Mouse (Mus musculus) lung, adult 2 months (tissue): ENCODE results near the gene Limch1. TPM values are rescaled to one million over a fixed set of nuclear protein-coding genes. Genes with fewer than 3 reads are reported as not detected.

Experiments used
- DNase-seq: peaks from one replicate; pipeline ENCODE4 v3.0.0; 2022
- H3K4me1 ChIP-seq: fragments of 200-500 bp; 2 replicates; pipeline ENCODE4 v1.6.1; 2011; ENCODE audit warnings: low read length; ENCODE audit not compliant: control insufficient read depth, insufficient read depth
- H3K4me3 ChIP-seq: fragments of 200-500 bp; replicated peaks from 2 replicates; pipeline ENCODE3; 2011; ENCODE audit warnings: low read depth, mild to moderate bottlenecking, control low read depth, low read length; ENCODE audit errors: extremely low read depth
- CTCF ChIP-seq: fragments of 200-500 bp; IDR thresholded peaks from 2 replicates; pipeline ENCODE4 v1.5.1; 2011; ENCODE audit warnings: mild to moderate bottlenecking, low read length, control low read depth; ENCODE audit not compliant: insufficient read depth
- POLR2A ChIP-seq: fragments of 200-500 bp; IDR thresholded peaks from 2 replicates; pipeline ENCODE4 v1.6.1; 2011; ENCODE audit warnings: low read depth, mild to moderate bottlenecking, control low read depth, low read length, borderline replicate concordance; ENCODE audit errors: extremely low read depth
- WGBS: fragments of 180-500 bp; shearing (Covaris S2); methylation state at CpG from one replicate; pipeline ENCODE4 v1.1.7; 2018; 5-methylcytosine and 5-hydroxymethylcytosine counted together
- polyA plus RNA-seq: library from polyadenylated mRNA; depleted of rRNA; stranded (reverse); fragments of >200 nt; gene quantifications from 2 replicates; pipeline ENCODE4 v1.2.3, GENCODE M21; 2012

The Limch1 gene
- polyA plus RNA-seq, 1 experiment = 242 TPM

DNA sequence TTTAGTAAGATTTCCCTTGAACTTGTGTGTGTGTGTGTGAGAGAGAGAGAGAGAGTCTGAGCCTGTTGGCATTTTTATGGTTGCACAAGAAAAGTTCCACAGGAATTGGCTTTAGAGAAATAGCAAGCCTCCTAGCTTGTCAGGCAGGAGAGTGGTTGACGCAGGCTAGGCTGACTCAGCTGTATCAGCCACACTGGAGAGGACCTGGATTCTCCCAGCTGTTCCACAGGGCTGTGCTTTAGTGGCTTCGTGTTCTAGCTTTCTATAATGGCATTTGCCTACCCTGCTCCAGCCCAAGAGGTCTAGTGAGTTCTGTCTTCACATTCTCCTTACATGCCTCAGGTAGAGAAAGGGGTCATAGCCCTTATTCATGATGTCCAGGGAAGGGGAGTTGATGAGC, 13.7 kb downstream of the Limch1 start:
- 68% methylated on average over 2 of the region's 2 CpGs for WGBS
- no peak for TF ChIP-seq CTCF
- no peak for TF ChIP-seq POLR2A
- DNase-seq = no peak
- Histone ChIP-seq H3K4me1 (no peaks in the 10 kb centered on the region), H3K4me3 (no peak overlapping the region)

DNA sequence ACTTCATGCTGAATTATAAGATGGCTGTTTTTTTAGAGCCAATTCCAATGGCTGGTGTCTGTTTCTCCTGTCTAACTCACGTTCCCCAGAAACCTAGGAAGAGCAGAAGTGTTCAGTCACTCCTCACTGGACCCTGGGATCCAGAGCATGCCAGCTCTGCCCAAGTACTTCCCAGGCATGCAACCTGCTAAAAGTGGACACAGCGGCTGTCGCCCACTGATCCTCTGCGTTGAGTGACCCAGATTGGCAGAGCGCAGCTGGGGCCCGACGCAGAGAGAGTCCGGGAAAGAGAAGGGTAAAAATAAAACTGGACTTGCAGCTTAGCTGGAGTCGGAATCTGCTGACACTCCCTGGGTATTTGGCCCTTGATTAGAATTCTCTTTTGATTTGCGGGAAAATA, 15.1 kb downstream of the Limch1 start:
- H3K4me3 ChIP-seq = no peak overlapping the region
- no peak for TF ChIP-seq POLR2A
- no peak for TF ChIP-seq CTCF
- no peaks in the 10 kb centered on the region for H3K4me1 ChIP-seq
- no peak for DNase-seq
- WGBS = 82% methylated on average over 10 of the region's 10 CpGs

DNA sequence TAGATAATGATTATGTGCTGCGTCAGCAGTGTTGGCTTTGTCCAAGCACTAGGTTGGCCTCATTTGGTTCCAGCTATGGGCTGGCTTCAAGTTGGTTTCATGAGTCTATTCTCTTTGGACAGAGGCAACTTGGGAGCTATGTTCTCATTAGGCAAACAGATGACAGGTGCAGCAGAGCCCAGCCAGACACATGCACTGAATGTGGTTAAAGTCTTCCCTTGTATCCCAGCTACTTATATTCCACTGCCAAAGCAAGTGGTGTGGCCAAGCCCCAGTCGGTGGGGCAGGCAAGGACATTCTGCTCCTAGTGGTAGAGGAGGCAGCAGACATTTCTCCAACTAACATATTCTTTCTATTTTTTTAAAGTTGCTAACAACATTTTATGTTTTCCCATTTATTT, 16.4 kb downstream of the Limch1 start:
- Histone ChIP-seq H3K4me3 (no peak overlapping the region), H3K4me1 (no peaks in the 10 kb centered on the region)
- no peak for DNase-seq
- no peak for TF ChIP-seq CTCF
- no peak for TF ChIP-seq POLR2A
- 52% methylated on average over 2 of the region's 2 CpGs for WGBS

DNA sequence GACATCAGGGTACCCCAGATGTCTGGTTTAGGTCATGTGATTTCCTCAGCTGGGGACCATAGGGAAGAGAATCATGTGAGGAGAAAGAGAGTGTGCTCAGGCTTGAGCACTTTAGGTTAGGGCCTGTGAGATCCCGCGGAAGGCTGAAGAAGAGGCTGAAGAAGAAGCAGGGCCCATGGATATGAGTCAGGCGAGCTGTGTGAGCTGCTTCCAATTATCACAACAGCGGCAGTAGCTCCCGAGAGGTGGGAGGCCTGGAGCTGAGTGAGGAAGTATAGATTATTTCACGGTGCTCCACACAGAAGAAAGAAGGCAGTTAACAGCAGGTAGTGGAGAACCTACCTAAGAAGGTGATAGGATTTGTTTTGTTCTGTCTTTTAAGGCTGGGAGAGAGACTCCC, 18.5 kb downstream of the Limch1 start:
- TF ChIP-seq POLR2A (no peak), CTCF (no peak)
- 87% methylated on average over 6 of the region's 6 CpGs for WGBS
- DNase-seq = peak; percentile 0
- Histone ChIP-seq H3K4me3 (no peak overlapping the region), H3K4me1 (no peaks in the 10 kb centered on the region; the same call in 1 of the 2 replicates)

DNA sequence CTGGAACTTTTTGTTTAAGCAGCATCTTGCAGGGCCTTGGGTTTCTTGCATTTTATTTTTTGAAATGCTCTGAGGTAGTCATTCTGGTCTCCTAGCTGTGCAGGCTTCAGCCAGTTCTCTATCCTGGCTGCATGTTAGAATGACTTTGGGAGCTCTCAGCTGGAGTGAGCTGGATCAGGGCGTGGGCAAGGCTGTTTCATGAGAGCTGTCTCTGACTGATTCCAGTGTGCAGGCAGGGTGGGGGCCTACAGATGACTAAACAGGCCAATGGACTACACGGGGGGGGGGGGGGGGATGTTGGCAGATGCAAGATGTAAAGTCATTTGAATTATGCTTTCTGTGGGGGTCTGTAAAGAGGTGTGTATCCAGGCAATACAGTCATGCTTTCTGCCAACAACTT, 20.3 kb downstream of the Limch1 start:
- WGBS = 56% methylated on average over 2 of the region's 2 CpGs
- H3K4me1 ChIP-seq = no peaks in the 10 kb centered on the region; the same call in 1 of the 2 replicates
- no peak for DNase-seq
- no peak overlapping the region for H3K4me3 ChIP-seq
- TF ChIP-seq POLR2A (no peak), CTCF (no peak)

DNA sequence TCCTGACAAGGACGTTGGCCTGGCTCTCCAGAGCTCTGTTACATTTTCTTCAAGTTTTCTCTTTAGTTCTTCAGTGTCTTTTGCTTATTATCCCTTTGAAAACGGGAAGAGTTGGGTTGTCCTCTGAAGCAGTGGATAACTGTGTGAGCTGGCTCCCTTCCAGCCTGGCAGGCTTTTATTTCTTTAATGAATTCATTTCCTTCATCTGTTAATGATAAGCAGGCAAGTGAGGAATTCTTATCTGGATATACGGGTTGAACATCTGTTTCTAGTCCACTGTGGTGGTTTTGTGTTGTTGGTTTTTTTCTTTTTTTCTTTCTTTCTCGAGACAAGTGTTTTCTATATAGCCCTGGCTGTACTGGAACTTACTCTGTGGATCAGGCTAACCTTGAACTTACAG, 22.4 kb downstream of the Limch1 start:
- TF ChIP-seq POLR2A = no peak
- TF ChIP-seq CTCF = no peak
- WGBS = 16% methylated on average over 4 of the region's 4 CpGs
- DNase-seq = no peak
- Histone ChIP-seq H3K4me3 (no peak overlapping the region), H3K4me1 (no peaks in the 10 kb centered on the region; the same call in 1 of the 2 replicates)

DNA sequence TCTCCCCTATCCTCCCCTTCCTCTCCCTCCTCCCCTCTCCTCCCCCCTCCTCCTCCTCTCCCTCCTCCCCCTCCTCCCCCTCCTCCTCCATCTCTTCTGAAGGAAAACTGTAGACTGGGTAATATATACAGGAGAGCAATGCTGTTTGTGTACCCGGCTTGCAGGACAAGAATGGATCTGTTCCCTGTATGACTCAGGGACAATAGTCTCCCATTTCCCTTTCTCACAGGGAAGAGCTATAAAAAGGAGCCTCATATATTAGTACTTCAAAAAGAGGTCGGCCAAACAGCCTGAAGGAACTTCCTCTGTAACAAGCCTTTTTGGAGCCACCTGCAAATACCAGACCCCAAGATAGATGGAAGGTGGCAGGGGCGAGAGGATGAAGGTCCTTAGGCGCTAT, 23.4 kb downstream of the Limch1 start:
- H3K4me3 ChIP-seq = no peak overlapping the region
- no peaks in the 10 kb centered on the region; the same call in 1 of the 2 replicates for H3K4me1 ChIP-seq
- 48% methylated on average over 4 of the region's 4 CpGs for WGBS
- TF ChIP-seq CTCF (no peak), POLR2A (no peak)
- DNase-seq = no peak

DNA sequence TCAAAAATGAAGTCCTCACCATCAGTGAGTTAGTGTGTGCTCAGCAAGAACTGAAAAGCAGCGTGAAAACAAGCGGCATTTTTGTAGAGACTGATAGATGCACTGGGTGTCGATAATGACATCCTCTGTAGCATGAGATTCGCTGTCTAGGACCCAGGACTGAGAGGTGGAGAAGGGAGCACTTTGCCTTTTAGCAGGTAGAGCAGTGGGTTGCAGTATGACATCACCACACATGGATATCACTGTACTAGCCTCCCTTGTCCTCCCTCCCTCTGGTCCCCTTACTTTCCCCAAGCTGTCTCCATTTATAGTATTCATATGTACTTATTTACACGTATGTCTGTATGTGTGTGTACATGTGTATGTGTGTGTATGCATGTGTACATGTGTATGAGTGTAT, 23.9 kb downstream of the Limch1 start:
- no peak for DNase-seq
- WGBS = 72% methylated on average over 5 of the region's 5 CpGs
- TF ChIP-seq POLR2A = no peak
- H3K4me1 ChIP-seq = no peaks in the 10 kb centered on the region; the same call in 1 of the 2 replicates
- no peak overlapping the region for H3K4me3 ChIP-seq

DNA sequence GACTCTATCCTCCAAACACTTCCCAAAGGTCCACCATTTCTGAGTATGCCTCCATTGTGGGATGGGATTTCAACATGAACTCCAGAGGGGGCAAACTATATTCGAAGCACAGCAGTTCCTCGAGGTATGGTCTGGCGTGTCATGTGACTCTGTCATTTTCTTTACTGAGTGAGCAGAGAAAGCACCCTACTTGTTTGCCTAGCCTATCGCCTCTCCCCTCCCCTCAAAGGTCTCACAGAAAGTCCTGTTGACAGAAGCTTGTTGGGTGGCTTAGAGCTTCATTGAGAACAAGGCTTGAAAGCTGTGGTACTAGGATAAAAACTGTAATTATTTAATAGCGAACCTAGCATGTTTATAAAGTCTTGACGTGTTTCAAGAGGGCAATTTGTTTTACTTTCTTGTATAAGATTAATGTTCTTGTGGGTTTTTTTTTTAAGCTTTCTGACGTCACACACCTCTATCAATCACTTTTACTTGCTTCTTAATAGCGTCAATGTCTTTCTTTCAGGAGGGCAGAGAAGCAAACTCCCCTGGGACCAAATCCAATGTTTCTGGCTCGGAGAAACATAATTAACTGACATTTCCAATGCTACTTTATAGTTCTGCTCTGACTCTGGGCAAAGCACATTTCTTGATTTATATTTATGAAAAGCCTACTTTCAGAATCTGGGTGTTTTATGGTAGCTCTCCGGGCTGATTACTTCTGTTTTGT, 32.5 kb downstream of the Limch1 start:
- H3K4me1 ChIP-seq = peaks cover 3% of the 10 kb centered on the region
- no peak overlapping the region for H3K4me3 ChIP-seq
- 50% methylated on average over 10 of the region's 10 CpGs for WGBS
- no peak for TF ChIP-seq CTCF
- no peak for TF ChIP-seq POLR2A
- no peak for DNase-seq

DNA sequence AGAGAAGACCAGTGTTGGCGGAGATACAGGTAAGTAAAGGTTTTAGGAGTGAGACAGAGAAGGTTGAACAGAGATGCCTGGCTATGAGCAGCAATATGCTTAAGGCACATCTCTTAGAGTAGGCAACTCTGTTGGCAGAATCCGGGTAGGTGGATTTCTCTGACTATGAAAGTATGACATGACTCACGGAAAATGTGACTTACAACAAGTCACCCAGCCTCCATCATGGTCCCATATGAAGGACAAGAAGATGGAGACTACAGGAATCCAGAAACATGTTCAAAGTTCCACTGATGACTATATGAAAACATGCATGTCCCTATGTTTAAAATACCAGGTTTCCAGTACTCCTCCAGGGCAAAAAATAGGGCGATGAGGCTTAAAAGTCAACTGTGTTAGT, 34.7 kb downstream of the Limch1 start:
- Histone ChIP-seq H3K4me1 (peaks cover 3% of the 10 kb centered on the region), H3K4me3 (no peak overlapping the region)
- WGBS = 94% methylated on average over 4 of the region's 4 CpGs
- TF ChIP-seq CTCF = no peak
- no peak for TF ChIP-seq POLR2A
- no peak for DNase-seq

DNA sequence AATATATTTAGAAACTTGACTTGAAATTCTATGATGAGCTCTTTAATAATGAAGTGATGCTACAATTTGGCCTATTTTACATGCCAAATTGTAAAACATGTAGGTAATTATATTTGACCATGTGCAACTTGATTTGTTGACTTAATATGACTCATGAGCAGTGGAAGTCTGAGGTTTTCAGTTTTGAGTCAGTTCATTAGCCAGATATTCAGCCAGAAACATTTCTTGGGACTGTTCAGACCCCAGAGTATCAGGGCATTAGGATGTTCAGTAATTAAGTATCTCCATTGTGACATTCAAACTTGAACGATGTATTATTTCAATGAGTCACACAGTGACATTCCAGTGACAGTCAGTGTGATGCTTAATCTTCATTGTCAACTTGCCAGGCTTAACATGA, 35.9 kb downstream of the Limch1 start:
- DNase-seq = no peak
- H3K4me3 ChIP-seq = no peak overlapping the region
- no peak for TF ChIP-seq CTCF
- TF ChIP-seq POLR2A = no peak
- WGBS = 50% methylated on average over 1 of the region's 1 CpGs
- H3K4me1 ChIP-seq = peaks cover 3% of the 10 kb centered on the region

DNA sequence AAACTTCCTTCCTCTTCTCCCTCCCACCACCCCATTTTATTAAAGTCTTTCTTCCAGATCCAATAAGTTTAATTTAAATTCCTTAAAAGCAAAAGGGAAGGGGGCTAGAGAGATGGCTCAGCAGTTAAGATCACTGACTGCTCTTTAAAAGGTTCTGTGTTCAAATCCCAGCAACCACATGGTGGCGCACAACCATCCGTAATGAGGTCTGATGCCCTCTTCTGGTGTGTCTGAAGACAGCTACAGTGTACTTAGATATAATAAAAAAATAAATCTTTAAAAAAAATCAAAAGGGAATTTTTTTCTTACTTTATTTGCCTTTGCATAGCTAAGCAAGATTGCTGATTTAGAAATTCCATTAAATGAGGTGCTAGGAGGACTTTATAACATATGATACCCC, 37.2 kb downstream of the Limch1 start:
- WGBS = 95% methylated on average over 2 of the region's 2 CpGs
- peaks cover 5% of the 10 kb centered on the region for H3K4me1 ChIP-seq
- TF ChIP-seq CTCF (no peak), POLR2A (no peak)
- H3K4me3 ChIP-seq = no peak overlapping the region
- no peak for DNase-seq
